ENCODE assay signal across 19 mouse cellular contexts in the genomic region with DNA sequence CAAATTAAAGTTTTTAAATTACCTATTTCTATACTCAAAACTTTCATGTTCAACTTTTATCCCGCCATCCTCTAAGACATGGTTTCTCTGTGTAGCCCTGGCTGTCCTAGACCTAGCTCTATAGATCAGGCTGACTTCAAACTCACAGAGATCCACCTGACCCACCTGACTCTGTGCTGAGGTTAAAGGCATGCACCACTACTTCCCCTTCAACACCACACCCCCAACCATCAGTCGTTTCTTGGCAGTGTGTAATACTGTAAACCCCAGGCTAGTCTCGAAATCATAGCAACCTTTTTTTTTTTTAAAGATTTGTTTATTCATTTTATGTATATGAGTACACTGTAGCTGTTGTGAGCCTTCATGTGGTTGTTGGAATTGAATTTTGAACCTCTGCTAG.
"Had no signal": no experiment of that assay in that cellular context is flagged by ENCODE, and none has a peak within 500 bp of the region (broad histone marks: within the 10 kb centered on the region; RNA-seq: fewer than 3 reads in every experiment).

No protein-coding gene starts in this region.

- H3K9me3 ChIP-seq: megakaryocyte, embryonic 14.5 days; midbrain, embryonic 13.5 days; midbrain, embryonic 15.5 days; neural tube, embryonic 12.5 days; stomach, embryonic 15.5 days had no signal

- H3K9ac ChIP-seq: lung, embryonic 14.5 days; midbrain, embryonic 13.5 days; midbrain, embryonic 15.5 days; neural tube, embryonic 12.5 days; stomach, embryonic 15.5 days had no signal

- H3K4me2 ChIP-seq: lung, embryonic 14.5 days; midbrain, embryonic 11.5 days; midbrain, embryonic 13.5 days; midbrain, embryonic 15.5 days; neural tube, embryonic 12.5 days; stomach, embryonic 15.5 days had no signal

- H3K4me1 ChIP-seq: megakaryocyte, embryonic 14.5 days; midbrain, embryonic 13.5 days; midbrain, embryonic 15.5 days; neural tube, embryonic 12.5 days; stomach, embryonic 15.5 days had no signal

- H3K4me3 ChIP-seq: megakaryocyte, embryonic 14.5 days; midbrain, embryonic 13.5 days; midbrain, embryonic 15.5 days; neural tube, embryonic 12.5 days; stomach, embryonic 15.5 days had no signal

- H3K27ac ChIP-seq: midbrain, embryonic 13.5 days; midbrain, embryonic 15.5 days; neural tube, embryonic 12.5 days; stomach, embryonic 15.5 days; stomach, postnatal 0 days had no signal

- H3K27me3 ChIP-seq: megakaryocyte, embryonic 14.5 days; midbrain, embryonic 13.5 days; midbrain, embryonic 15.5 days; neural tube, embryonic 12.5 days; stomach, embryonic 15.5 days had no signal

- DNase-seq: lung, adult 18-20 months; lung, embryonic 14.5 days; lung, postnatal 10 days; lung, postnatal 4 days; retina, postnatal 1 day; right cerebral cortex, adult 18-20 months; right cerebral cortex, postnatal 25 days; right cerebral cortex, postnatal 4 days; spleen, adult 18-20 months; thymus, adult 2 months; thymus, postnatal 25 days; thymus, postnatal 4 days had no signal

- H3K36me3 ChIP-seq: midbrain, embryonic 13.5 days; midbrain, embryonic 15.5 days; neural tube, embryonic 12.5 days; stomach, embryonic 15.5 days had no signal

- ATAC-seq: midbrain, embryonic 13.5 days; midbrain, embryonic 15.5 days had no signal
